Mouse (Mus musculus) embryonic facial prominence, embryonic 11.5 days (tissue): ENCODE measurements around the gene Tmem87b. TPM values are rescaled to one million over a fixed set of nuclear protein-coding genes. Genes with fewer than 3 reads are reported as not detected.

Experiments used
- ATAC-seq: fragments of 200-750 bp; cut with Nextera tagmentation; replicated peaks from 2 replicates; pipeline ENCODE4 v1.8.0; 2017; ENCODE audit warnings: low read depth; ENCODE audit not compliant: insufficient number of reproducible peaks, low FRiP score, low TSS enrichment
- DNase-seq: peaks from one replicate; pipeline ENCODE4 v3.0.0-alpha.2; 2015; ENCODE audit warnings: low spot score
- H3K27ac ChIP-seq: fragments of 300-500 bp; sonication (generic); replicated peaks from 2 replicates; pipeline ENCODE4 v1.5.1; 2014; ENCODE audit warnings: mild to moderate bottlenecking, low read depth, low read length, control low read depth
- H3K27me3 ChIP-seq: fragments of 300-500 bp; sonication (generic); 2 replicates; pipeline ENCODE4 v1.6.1; 2014; ENCODE audit warnings: mild to moderate bottlenecking, low read length, moderate library complexity, mixed read lengths; ENCODE audit not compliant: control insufficient read depth, insufficient read depth
- H3K36me3 ChIP-seq: fragments of 300-500 bp; sonication (generic); replicated peaks from 2 replicates; pipeline ENCODE4 v1.6.1; 2014; ENCODE audit warnings: low read depth, mild to moderate bottlenecking, low read length, moderate library complexity, mixed read lengths; ENCODE audit not compliant: control insufficient read depth, insufficient read depth
- H3K4me1 ChIP-seq: fragments of 300-500 bp; sonication (generic); 2 replicates; pipeline ENCODE4 v1.6.1; 2014; ENCODE audit warnings: low read length, mixed read lengths; ENCODE audit not compliant: control insufficient read depth, insufficient read depth
- H3K4me2 ChIP-seq: fragments of 300-500 bp; sonication (generic); 2 replicates; pipeline ENCODE4 v1.6.1; 2014; ENCODE audit warnings: low read depth, mild to moderate bottlenecking, control low read depth, low read length, moderate library complexity
- H3K4me3 ChIP-seq: fragments of 300-500 bp; sonication (generic); 2 replicates; pipeline ENCODE4 v1.5.1; 2014; ENCODE audit warnings: low read depth, low read length, control low read depth
- H3K9ac ChIP-seq: fragments of 300-500 bp; sonication (generic); replicated peaks from 2 replicates; pipeline ENCODE4 v1.6.1; 2014; ENCODE audit warnings: mild to moderate bottlenecking, control low read depth, low read length
- H3K9me3 ChIP-seq: fragments of 300-500 bp; sonication (generic); replicated peaks from 2 replicates; pipeline ENCODE4 v1.6.1; 2016; ENCODE audit warnings: mild to moderate bottlenecking, low read length, inconsistent platforms, mixed read lengths; ENCODE audit not compliant: control insufficient read depth
- WGBS: fragments of 180-500 bp; shearing (Covaris S2); extraction: QIAGEN DNeasy Blood & Tissue Kit; methylation state at CpG from one replicate; pipeline ENCODE4 v1.1.7; 2014; 5-methylcytosine and 5-hydroxymethylcytosine counted together
- polyA plus RNA-seq: library from polyadenylated mRNA; unstranded; fragments of >200 nt; fragmentation: Nextera tagmentation; extraction: Ambion mirVana; gene quantifications from 2 replicates; pipeline ENCODE4 v1.2.1, GENCODE M21; 2014

Gene Tmem87b
- 24.9 and 26.6 TPM in 2 replicates for polyA plus RNA-seq

DNA sequence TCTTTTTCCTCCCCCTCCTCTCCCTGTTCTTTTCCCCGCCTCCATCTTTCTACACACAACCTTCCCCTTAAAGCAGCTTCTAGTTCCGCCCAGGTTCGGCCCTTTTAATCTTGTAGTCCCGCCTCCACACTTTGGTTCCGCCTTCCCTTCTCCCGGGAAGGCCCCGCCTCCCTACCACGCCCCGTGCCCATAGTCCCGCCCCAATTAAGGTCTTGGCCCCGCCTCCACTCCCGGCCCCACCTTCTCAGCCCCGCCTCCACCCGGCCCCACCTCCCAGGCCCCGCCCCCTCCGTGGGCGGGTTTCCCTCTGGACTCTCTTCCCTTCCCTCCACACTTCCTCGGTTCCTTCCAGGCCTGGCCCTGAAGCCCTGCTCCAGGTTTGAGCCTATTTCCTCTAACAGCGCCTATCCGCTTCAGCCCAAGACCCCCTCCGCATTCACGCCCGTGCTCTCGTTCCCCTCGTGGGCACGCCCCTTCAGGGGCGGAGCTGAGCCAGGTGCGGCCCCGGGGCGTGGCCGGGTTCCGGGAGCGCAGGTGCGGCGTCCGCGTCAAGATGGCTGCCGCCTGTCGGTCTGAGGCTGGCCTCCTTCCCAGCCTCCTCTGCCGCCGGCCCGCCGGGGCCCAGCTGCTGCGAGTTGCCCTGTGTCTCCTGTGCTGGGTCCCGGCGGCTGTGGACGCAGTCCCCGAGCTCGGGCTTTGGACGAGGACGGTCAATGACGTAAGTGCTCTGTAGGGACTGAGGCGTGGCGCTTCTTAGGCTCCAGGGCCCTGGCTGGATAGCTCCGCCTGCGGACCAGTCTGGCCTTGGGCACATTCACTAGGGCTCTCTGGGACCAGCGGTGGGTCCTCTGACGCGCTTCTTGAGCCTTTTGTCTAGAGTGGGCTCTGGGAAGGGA is at the start of gene Tmem87b:
Tmem87b (plus strand) TSS at position 333 of the 896 bp plus-strand sequence.
- no peaks in the 10 kb centered on the region for H3K27me3 ChIP-seq
- peak within 1 kb of the TSS; percentile 68 for H3K27ac ChIP-seq
- H3K4me2 ChIP-seq = peak within 1 kb of the TSS; percentile 58
- ATAC-seq (peak; percentile 93), DNase-seq (peak; percentile 97)
- H3K9ac ChIP-seq = peak within 1 kb of the TSS; percentile 73
- WGBS = under 1% methylated on average over 59 of the region's 59 CpGs
- H3K9me3 ChIP-seq = no peaks in the 10 kb centered on the region
- peak within 1 kb of the TSS; percentile 77 for H3K4me3 ChIP-seq
- H3K36me3 ChIP-seq = no peaks in the 10 kb centered on the region
- H3K4me1 ChIP-seq = no peaks in the 10 kb centered on the region

- H3K4me3 ChIP-seq = no peak overlapping the region
- no peak overlapping the region for H3K4me2 ChIP-seq
- 71% methylated on average over 4 of the region's 4 CpGs for WGBS
- H3K36me3 ChIP-seq = no peaks in the 10 kb centered on the region
- ATAC-seq (no peak), DNase-seq (no peak)
- H3K27me3 ChIP-seq = no peaks in the 10 kb centered on the region
- H3K9ac ChIP-seq = no peak overlapping the region
- no peaks in the 10 kb centered on the region for H3K9me3 ChIP-seq
- no peaks in the 10 kb centered on the region for H3K4me1 ChIP-seq
- no peak overlapping the region for H3K27ac ChIP-seq
Measured at GRCm38 (mm10) chr2:128768545-128769247, 49.2 kb upstream of the Tmem87b start.

DNA sequence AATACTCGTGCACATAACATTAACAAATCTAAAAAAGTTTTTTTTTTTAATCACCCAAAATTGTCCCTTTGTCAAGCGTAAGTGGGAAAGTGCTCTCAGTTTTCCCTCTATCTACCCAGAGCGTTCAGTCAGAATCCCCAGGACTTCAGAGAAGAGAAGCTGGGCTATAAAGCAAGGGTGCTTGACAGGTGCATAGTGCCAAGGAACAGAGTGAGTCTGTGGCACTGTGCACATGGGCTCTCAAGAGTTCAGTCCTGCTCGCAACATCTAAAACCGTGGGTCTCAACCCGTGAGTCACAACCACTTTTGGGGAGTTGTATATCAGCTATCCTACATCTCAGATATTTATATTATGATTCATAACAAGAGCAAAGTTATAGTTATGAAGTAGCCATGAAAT is 47.4 kb upstream of the Tmem87b start:
- H3K9me3 ChIP-seq = no peaks in the 10 kb centered on the region
- 88% methylated on average over 6 of the region's 6 CpGs for WGBS
- ATAC-seq = no peak
- H3K36me3 ChIP-seq = no peaks in the 10 kb centered on the region
- H3K27ac ChIP-seq = no peak overlapping the region
- DNase-seq = no peak
- H3K4me2 ChIP-seq = no peak overlapping the region
- no peaks in the 10 kb centered on the region for H3K27me3 ChIP-seq
- H3K4me3 ChIP-seq = no peak overlapping the region
- no peak overlapping the region for H3K9ac ChIP-seq
- no peaks in the 10 kb centered on the region for H3K4me1 ChIP-seq

DNA sequence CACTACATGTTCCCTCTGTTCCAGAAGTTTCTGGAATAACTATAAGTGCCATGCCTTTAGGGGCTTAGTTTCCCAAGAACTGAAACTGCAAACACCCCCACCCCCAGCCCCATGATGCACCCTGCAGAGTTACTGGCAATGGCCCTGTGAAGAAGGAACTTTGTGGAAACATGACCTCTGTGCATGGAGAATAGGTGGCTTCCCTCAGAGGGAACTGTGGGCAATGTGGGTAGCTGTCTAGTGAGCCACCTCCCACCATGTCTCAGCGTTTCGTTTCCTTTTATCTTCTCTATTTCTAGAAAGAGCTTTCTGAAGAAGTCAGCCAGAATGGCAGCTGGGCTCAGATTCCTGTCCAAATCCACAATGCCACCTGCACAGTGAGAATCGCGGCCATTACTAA is 46.9 kb upstream of the Tmem87b start:
- H3K27ac ChIP-seq = no peak overlapping the region
- H3K4me2 ChIP-seq = no peak overlapping the region
- no peaks in the 10 kb centered on the region for H3K27me3 ChIP-seq
- WGBS = 95% methylated on average over 4 of the region's 4 CpGs
- no peaks in the 10 kb centered on the region for H3K4me1 ChIP-seq
- H3K4me3 ChIP-seq = no peak overlapping the region
- no peaks in the 10 kb centered on the region for H3K9me3 ChIP-seq
- ATAC-seq (no peak), DNase-seq (no peak)
- H3K9ac ChIP-seq = no peak overlapping the region
- H3K36me3 ChIP-seq = no peaks in the 10 kb centered on the region

DNA sequence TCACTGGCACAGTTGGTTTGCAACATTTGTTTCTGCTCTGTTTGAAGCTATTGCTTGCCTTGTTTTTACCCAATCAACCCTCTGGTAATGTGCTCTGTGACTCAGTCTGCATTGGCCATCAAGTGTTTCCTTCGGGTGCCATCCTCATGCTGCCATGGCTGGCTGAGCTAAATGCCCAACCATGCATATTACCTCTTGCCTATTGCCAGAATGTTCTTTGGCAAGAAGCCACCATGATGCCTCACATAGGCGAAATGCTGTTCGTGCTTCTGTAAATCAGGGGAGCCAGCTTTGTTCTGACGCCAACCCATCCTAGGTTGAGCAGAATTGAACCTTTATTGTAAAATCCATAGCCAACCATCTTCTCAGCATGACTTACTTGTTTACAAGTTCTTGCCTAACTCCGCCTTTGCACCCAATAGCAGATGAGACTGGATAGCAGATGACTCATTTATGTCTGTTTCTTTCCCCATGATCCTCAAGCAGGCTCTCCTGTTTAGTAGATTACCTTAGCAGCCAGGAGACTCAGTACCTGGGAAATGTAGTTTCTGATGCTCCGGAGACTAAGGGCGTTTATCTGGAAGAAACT is 46.1 kb upstream of the Tmem87b start:
- H3K9me3 ChIP-seq = no peaks in the 10 kb centered on the region
- DNase-seq = no peak
- WGBS = 91% methylated on average over 7 of the region's 7 CpGs
- no peaks in the 10 kb centered on the region for H3K36me3 ChIP-seq
- no peak overlapping the region for H3K27ac ChIP-seq
- H3K9ac ChIP-seq = no peak overlapping the region
- H3K4me1 ChIP-seq = no peaks in the 10 kb centered on the region
- no peak overlapping the region for H3K4me3 ChIP-seq
- ATAC-seq = no peak
- no peaks in the 10 kb centered on the region for H3K27me3 ChIP-seq
- H3K4me2 ChIP-seq = no peak overlapping the region

DNA sequence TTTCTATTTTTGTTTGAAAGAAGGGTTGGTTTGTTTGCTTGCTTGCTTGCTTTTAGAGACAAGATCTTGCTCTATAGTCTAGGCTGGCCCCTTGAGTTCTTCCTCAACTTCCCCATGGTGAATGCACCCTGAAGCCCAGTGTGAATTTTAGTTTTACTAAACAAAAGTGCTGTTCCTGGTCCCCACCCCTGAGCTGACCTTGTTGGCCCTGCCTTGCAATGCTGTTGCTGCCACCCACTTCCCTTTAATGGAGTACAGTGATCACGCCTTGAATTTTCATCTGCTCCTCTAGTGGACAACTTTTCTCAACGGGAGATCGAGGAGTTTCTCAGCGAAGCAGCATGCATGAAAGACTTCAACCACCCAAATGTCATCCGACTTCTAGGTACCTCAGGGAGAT is 35.7 kb upstream of the Tmem87b start:
- no peaks in the 10 kb centered on the region for H3K9me3 ChIP-seq
- no peaks in the 10 kb centered on the region for H3K4me1 ChIP-seq
- H3K36me3 ChIP-seq = no peaks in the 10 kb centered on the region; the same call in 1 of the 2 replicates
- H3K4me3 ChIP-seq = no peak overlapping the region
- no peak overlapping the region for H3K27ac ChIP-seq
- H3K27me3 ChIP-seq = no peaks in the 10 kb centered on the region
- 95% methylated on average over 5 of the region's 5 CpGs for WGBS
- H3K9ac ChIP-seq = no peak overlapping the region
- ATAC-seq (no peak), DNase-seq (no peak)
- H3K4me2 ChIP-seq = no peak overlapping the region

DNA sequence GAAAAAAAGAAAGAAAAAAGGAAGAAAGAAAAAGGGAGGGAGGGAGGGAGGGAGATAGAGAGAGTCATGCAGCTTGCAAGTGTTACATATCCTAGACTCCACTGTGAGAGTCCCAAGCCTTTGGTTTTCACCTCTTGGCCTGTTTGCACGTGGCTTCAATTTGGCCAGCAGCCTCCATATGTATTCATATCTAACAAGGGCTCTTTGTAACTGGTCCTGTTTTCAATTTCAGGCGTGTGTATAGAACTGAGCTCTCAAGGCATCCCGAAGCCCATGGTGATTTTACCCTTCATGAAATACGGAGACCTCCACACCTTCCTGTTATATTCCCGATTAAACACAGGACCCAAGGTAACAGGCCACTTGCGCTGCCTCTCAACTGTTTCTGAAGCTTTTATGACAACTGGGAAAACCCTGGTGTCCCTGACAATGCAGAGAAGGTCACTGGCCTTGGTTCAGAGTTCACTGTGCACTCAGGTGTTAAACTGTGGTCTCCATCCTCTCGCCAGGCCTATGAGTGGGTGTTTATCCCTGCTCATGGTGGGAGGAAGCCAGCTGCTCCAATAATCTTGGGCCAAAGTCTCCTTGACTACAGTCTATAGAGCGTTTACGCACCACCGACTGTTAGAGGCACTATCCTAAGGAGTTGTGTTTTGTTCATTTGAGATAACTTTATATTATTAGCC is 34.1 kb upstream of the Tmem87b start:
- Histone ChIP-seq H3K9me3 (no peaks in the 10 kb centered on the region), H3K4me2 (no peak overlapping the region), H3K9ac (no peak overlapping the region), H3K27me3 (no peaks in the 10 kb centered on the region), H3K4me1 (no peaks in the 10 kb centered on the region), H3K4me3 (no peak overlapping the region), H3K36me3 (no peaks in the 10 kb centered on the region), H3K27ac (peak overlapping the region; percentile 54)
- ATAC-seq = peak; percentile 78
- 43% methylated on average over 10 of the region's 10 CpGs for WGBS
- DNase-seq = peak; percentile 90
